Mouse (Mus musculus): ENCODE measurements at regions not wholly inside any gene's neighbourhood (a gene's known extent, or its start where the extent isn't known, plus 50 kb on each side); places are given as distances from the start of the nearest gene placed in this dataset. TPM values are rescaled to one million over a fixed set of nuclear protein-coding genes. Genes with fewer than 3 reads are reported as not detected.

GRCm38 (mm10) chr16:3265351-3265750, 325.5 kb upstream of the Olfr161 start:
- DNase-seq (ENCODE audit: low read depth in 3 of 3, low spot score in 3 of 3), result no peak
- H3K9me3 ChIP-seq (ENCODE audit: control insufficient read depth, low read length), result no peaks in the 10 kb centered on the region; the same call in 1 of the 2 replicates
- 62% methylated on average over 1 of the region's 1 CpGs for WGBS (ENCODE audit: insufficient replicate concordance)
- TF ChIP-seq EP300 (IDR thresholded peaks at IDR 0.05; ENCODE audit: low read depth), result no peak
- no peak for TF ChIP-seq CTCF (IDR thresholded peaks at IDR 0.05; ENCODE audit: low read depth)
- H3K4me1 ChIP-seq (replicated peaks; ENCODE audit: control insufficient read depth in 2 of 2, insufficient read depth in 2 of 2, low read length in 1 of 2), result no peaks in the 10 kb centered on the region
- no peak overlapping the region for H3K4me3 ChIP-seq (ENCODE audit: insufficient read depth in 1 of 2, low read depth in 2 of 2, low read length in 2 of 2)
- no peaks in the 10 kb centered on the region for H3K36me3 ChIP-seq (replicated peaks; ENCODE audit: control insufficient read depth, insufficient read depth, low read depth)
- H3K27me3 ChIP-seq (ENCODE audit: control insufficient read depth, insufficient read depth, low read length), result no peaks in the 10 kb centered on the region
- no peak overlapping the region for H3K9ac ChIP-seq (replicated peaks)
- H3K4me2 ChIP-seq (ENCODE audit: low read depth), result no peak overlapping the region
- no peak; the same call in 1 of the 2 replicates for ATAC-seq (ENCODE audit: insufficient read depth)
- no peak overlapping the region for H3K27ac ChIP-seq

GRCm38 (mm10) chr16:3271819-3272490, 318.9 kb upstream of the Olfr161 start:
- Histone ChIP-seq H3K4me3 (ENCODE audit: insufficient read depth in 1 of 2, low read depth in 2 of 2, low read length in 2 of 2) (no peak overlapping the region), H3K27ac (no peak overlapping the region), H3K36me3 (replicated peaks; ENCODE audit: control insufficient read depth, insufficient read depth, low read depth) (no peaks in the 10 kb centered on the region), H3K9me3 (ENCODE audit: control insufficient read depth, low read length) (peaks cover 6% of the 10 kb centered on the region), H3K9ac (replicated peaks) (no peak overlapping the region), H3K4me2 (ENCODE audit: low read depth) (no peak overlapping the region), H3K27me3 (ENCODE audit: control insufficient read depth, insufficient read depth, low read length) (no peaks in the 10 kb centered on the region), H3K4me1 (replicated peaks; ENCODE audit: control insufficient read depth in 2 of 2, insufficient read depth in 2 of 2, low read length in 1 of 2) (no peaks in the 10 kb centered on the region)
- DNase-seq (ENCODE audit: low read depth in 3 of 3, low spot score in 3 of 3) (no peak), ATAC-seq (ENCODE audit: insufficient read depth) (no peak)
- no peak for TF ChIP-seq CTCF (IDR thresholded peaks at IDR 0.05; ENCODE audit: low read depth)
- no peak for TF ChIP-seq EP300 (IDR thresholded peaks at IDR 0.05; ENCODE audit: low read depth)
- 37% methylated on average over 2 of the region's 2 CpGs for WGBS (ENCODE audit: insufficient replicate concordance)

- peaks cover 9% of the 10 kb centered on the region for H3K9me3 ChIP-seq (ENCODE audit: control insufficient read depth, low read length)
- H3K4me1 ChIP-seq (replicated peaks; ENCODE audit: control insufficient read depth in 2 of 2, insufficient read depth in 2 of 2, low read length in 1 of 2), result no peaks in the 10 kb centered on the region
- no peak overlapping the region for H3K27ac ChIP-seq
- H3K4me3 ChIP-seq (ENCODE audit: insufficient read depth in 1 of 2, low read depth in 2 of 2, low read length in 2 of 2), result no peak overlapping the region
- DNase-seq (ENCODE audit: low read depth in 3 of 3, low spot score in 3 of 3) (no peak), ATAC-seq (ENCODE audit: insufficient read depth) (no peak)
- no peak overlapping the region for H3K9ac ChIP-seq (replicated peaks)
- no peaks in the 10 kb centered on the region for H3K27me3 ChIP-seq (ENCODE audit: control insufficient read depth, insufficient read depth, low read length)
- TF ChIP-seq EP300 (IDR thresholded peaks at IDR 0.05; ENCODE audit: low read depth) (no peak), CTCF (IDR thresholded peaks at IDR 0.05; ENCODE audit: low read depth) (no peak)
- WGBS (ENCODE audit: insufficient replicate concordance), result 49% methylated on average over 2 of the region's 2 CpGs
- no peaks in the 10 kb centered on the region for H3K36me3 ChIP-seq (replicated peaks; ENCODE audit: control insufficient read depth, insufficient read depth, low read depth)
- no peak overlapping the region for H3K4me2 ChIP-seq (ENCODE audit: low read depth)
Observed at GRCm38 (mm10) chr16:3273427-3273826, 317.4 kb upstream of the Olfr161 start.

Small RNAs in the stretch of these regions (microRNA-seq; reads per million reads assigned to microRNA genes)
- gene Gm23215, result not detected
